In the genomic region with DNA sequence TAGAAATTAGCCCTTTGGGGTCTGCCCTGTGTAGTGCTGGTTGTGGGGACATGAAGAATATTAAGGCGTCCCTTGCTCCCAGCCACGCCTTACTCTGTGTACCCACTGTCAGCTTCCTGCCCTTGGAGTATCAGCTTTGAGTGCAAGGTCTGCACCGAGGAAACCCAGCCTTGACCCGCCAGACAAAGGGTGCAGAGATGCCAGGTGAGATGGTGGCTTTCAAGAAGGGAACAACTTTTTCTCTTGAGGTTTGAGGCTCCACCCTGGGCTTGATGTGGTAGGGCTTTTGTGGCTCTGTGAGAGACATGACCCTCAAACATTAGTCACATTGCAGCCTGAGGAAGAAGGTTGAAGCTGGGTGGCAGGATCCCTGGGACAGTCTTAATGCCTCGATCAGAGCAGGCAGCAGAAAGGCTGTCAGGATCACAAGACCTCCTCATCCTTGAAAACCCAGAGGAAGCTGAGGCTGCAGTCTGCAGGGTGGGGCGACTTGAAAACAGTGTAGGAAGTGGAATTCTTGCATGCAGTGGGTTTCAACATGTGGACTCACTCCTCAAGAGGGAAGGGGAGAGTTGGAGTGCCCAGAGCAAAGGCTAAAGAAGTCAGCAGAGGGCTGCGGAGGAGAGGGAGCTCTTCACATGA, we compare ENCODE assay signal across 12 mouse cellular contexts. TPM values are rescaled to one million over a fixed set of nuclear protein-coding genes. Genes with fewer than 3 reads are reported as not detected.
DNase-seq lines count a peak whose midpoint lies in the region; ATAC-seq and TF ChIP-seq lines count a peak whose summit lies in the region.
"Had no signal": no experiment of that assay in that cellular context is flagged by ENCODE, and none has a peak within 500 bp of the region (broad histone marks: within the 10 kb centered on the region; RNA-seq: fewer than 3 reads in every experiment).

No protein-coding gene starts in this region.

- no peak for TF ChIP-seq CTCF in small intestine, adult 2 months (IDR thresholded peaks at IDR 0.05; ENCODE audit: extremely low read depth, insufficient read length, insufficient replicate concordance, low read depth, low read length)

- no peaks in the 10 kb centered on the region for H3K36me3 ChIP-seq in small intestine, adult 2 months (ENCODE audit: control insufficient read depth, insufficient read depth, low read length)
- H3K36me3 ChIP-seq: kidney, embryonic 15.5 days had no signal

- H3K4me1 ChIP-seq in small intestine, adult 2 months (ENCODE audit: control insufficient read depth, insufficient read depth, insufficient read length, low read length), result peaks cover 43% of the 10 kb centered on the region

- intact Hi-C loops in heart, postnatal 10 days (cut with DNase I), result no loop called here

- DNase-seq in heart, adult 11 months, result peak; percentile 95
- no peak for DNase-seq in heart, postnatal 10 days
- peak; percentile 51 for DNase-seq in 416B (ENCODE audit: low read depth)
- no peak for DNase-seq in frontal cortex, postnatal 36 days (ENCODE audit: low spot score in 2 of 2)
- no peak for DNase-seq in adipocyte (ENCODE audit: low spot score)
- DNase-seq: cerebellum, adult 11 months; heart, adult 2 months; midbrain, embryonic 14.5 days had no signal

- H3K4me3 ChIP-seq in small intestine, adult 2 months (ENCODE audit: low read depth, low read length), result no peak overlapping the region
- H3K4me3 ChIP-seq: heart, adult 2 months; kidney, embryonic 15.5 days had no signal

- ATAC-seq in granulocyte monocyte progenitor cell, adult 5-6 weeks (replicated peaks; ENCODE audit: poor library complexity, severe bottlenecking), result peak; percentile 43
- no peak for ATAC-seq in megakaryocyte-erythroid progenitor cell, adult 5-6 weeks (replicated peaks; ENCODE audit: low FRiP score, low TSS enrichment, poor library complexity, severe bottlenecking)

- no peaks in the 10 kb centered on the region for H3K27me3 ChIP-seq in small intestine, adult 2 months (ENCODE audit: control insufficient read depth, insufficient read depth, low read length)
- H3K27me3 ChIP-seq: kidney, embryonic 15.5 days had no signal

- 0 out of 2 replicates have a peak overlapping the region, but pooled peaks have one; percentile 18 for H3K27ac ChIP-seq in small intestine, adult 2 months (ENCODE audit: insufficient read depth, low read depth, low read length)
- H3K27ac ChIP-seq: heart, adult 2 months; kidney, embryonic 15.5 days had no signal

- WGBS in small intestine, adult 2 months, result 38% methylated on average over 7 of the region's 7 CpGs

- no peak for TF ChIP-seq POLR2A in small intestine, adult 2 months (IDR thresholded peaks at IDR 0.05; ENCODE audit: low read depth, low read length)

RNA-seq across cellular contexts. Expression of a gene that starts 18.1 kb away (rescaled TPM):
- 10 to 100 TPM; 17.3 to 18.6 TPM for total RNA-seq in heart, postnatal 10 days (2021)
- 10.2 and 13.9 TPM in 2 replicates for total RNA-seq in granulocyte monocyte progenitor cell, adult 5-6 weeks (2014; fragmentation: Nextera tagmentation)
- total RNA-seq in granulocyte monocyte progenitor cell, adult 5-6 weeks (2017), result 5.6 and 7.0 TPM in 2 replicates
- polyA plus RNA-seq in small intestine, adult 2 months (2012; rRNA removed), result 11.3 and 28.6 TPM in 2 replicates
- 4.3 and 5.8 TPM in 2 replicates for total RNA-seq in megakaryocyte-erythroid progenitor cell, adult 5-6 weeks (2014; fragmentation: Nextera tagmentation)
- 1.8 and 2.1 TPM in 2 replicates for total RNA-seq in megakaryocyte-erythroid progenitor cell, adult 5-6 weeks (2017)

Comparison
In these comparisons a context has a peak if more than half of its experiments do, and no peak if none do; other contexts are left out.
1. DNase-seq: peak in heart, adult 11 months (single experiment) and 416B (single experiment); none in heart, postnatal 10 days (0 of 2), frontal cortex, postnatal 36 days (0 of 2) and adipocyte (single experiment).